ENCODE assay signal across 8 mouse cellular contexts in the genomic region with DNA sequence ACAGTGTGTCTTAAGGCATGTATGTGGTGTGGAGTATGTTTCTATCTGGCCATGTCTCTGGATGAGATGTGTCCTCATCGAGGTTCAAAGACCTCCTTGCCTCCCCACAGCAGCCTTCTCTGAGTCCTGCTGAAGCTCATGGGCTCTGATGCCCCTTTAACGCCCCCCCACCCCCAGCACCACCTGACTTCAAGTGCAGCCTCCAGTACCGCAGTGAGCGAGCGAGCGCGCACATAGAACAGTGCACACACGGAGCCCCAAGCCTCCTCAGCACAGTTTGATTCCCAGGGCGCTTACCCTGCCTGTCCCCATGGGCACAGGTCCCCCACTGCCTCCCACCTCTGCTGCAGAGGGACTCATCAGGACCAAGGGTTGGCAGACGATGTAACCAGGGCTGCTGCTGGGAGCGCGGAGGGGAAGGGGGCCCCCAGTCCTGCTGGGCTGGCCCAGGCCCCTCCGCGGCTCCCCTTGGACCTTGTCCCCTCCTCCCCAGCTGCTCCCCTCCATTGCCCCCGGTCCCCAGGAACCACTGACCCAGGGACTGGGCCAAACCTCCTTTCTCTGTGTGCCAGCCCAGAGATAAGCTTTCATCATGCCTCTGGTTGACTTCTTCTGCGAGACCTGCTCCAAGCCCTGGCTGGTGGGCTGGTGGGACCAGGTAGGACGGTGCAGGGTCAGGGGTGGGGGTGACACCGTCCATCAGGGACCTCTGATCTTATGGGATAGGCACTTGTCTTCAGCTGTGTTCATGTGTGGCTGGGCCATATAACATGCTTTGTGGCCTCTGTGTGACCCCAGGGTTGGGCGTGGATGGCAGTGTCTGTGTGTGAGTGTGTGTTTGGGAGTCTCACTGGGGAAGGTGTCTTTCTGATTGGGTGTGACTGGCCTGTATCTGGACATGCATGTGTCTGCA. TPM values are rescaled to one million over a fixed set of nuclear protein-coding genes. Genes with fewer than 3 reads are reported as not detected.
A peak's percentile ranks its signal among the peaks of the same experiment; 100 is the strongest.
DNase-seq lines count a peak whose midpoint lies in the region; ATAC-seq and TF ChIP-seq lines count a peak whose summit lies in the region.

No protein-coding gene starts in this region.

- peak; percentile 91 for ATAC-seq in forebrain, postnatal 0 days

- H3K27ac ChIP-seq in forebrain, postnatal 0 days (ENCODE audit: low read depth, low read length): peak overlapping the region; percentile 75

- H3K9me3 ChIP-seq in forebrain, postnatal 0 days (ENCODE audit: low read length): no peaks in the 10 kb centered on the region

- H3K27me3 ChIP-seq in forebrain, postnatal 0 days (ENCODE audit: insufficient read depth, low read length): no peaks in the 10 kb centered on the region

- H3K9ac ChIP-seq in forebrain, postnatal 0 days: peak overlapping the region; percentile 75

- H3K36me3 ChIP-seq in forebrain, postnatal 0 days (ENCODE audit: insufficient read depth): peaks cover 15% of the 10 kb centered on the region; the same call in 1 of the 2 replicates

- TF ChIP-seq CTCF in brain, embryonic 14.5 days (IDR thresholded peaks at IDR 0.05; ENCODE audit: borderline replicate concordance, extremely low read depth, insufficient read depth, insufficient read length): no peak
- TF ChIP-seq CTCF in forebrain, postnatal 0 days (IDR thresholded peaks at IDR 0.05; ENCODE audit: low read depth): no peak

- TF ChIP-seq POLR2A in brain, embryonic 14.5 days (IDR thresholded peaks at IDR 0.05; ENCODE audit: borderline replicate concordance, extremely low read depth, insufficient read depth, insufficient read length, poor library complexity, severe bottlenecking): 0 out of 2 replicates have a peak, but pooled peaks have one; percentile 19

- H3K4me2 ChIP-seq in forebrain, postnatal 0 days (ENCODE audit: low read depth): peak overlapping the region; percentile 85

- peak; percentile 32 for DNase-seq in embryo, embryonic 11 days
- no peak for DNase-seq in embryo, embryonic 9.5 days (ENCODE audit: extremely low spot score)
- peak; percentile 88 for DNase-seq in brain, embryonic 14.5 days (ENCODE audit: low read depth)
- peak; percentile 81 for DNase-seq in forebrain, postnatal 0 days
- peak; percentile 61 to 73 for DNase-seq in left cerebral cortex, postnatal 36 days (ENCODE audit: low spot score in 2 of 2)
- peak; percentile 72 for DNase-seq in right cerebral cortex, postnatal 14 days
- no peak for DNase-seq in MN1 (ENCODE audit: low spot score)
- DNase-seq in gastrocnemius, adult 18-20 months (ENCODE audit: low spot score): no peak

- peak overlapping the region; percentile 72 for H3K4me3 ChIP-seq in forebrain, postnatal 0 days (ENCODE audit: low read depth, low read length)

- WGBS in forebrain, postnatal 0 days: 18% methylated on average over 17 of the region's 19 CpGs

- peaks cover 4% of the 10 kb centered on the region; the same call in 1 of the 2 replicates for H3K4me1 ChIP-seq in forebrain, postnatal 0 days (ENCODE audit: insufficient read depth)

- intact Hi-C loops in left cerebral cortex, postnatal 36 days (cut with DNase I): loop anchor here (5.0 kb wide), 1 partner anchor 34 kb away; no protein-coding TSS in a partner anchor

RNA-seq across cellular contexts. Expression of gene Pde4a, which starts 31.3 kb away (rescaled TPM):
- 16.3 and 23.4 TPM in 2 replicates for polyA plus RNA-seq in brain, embryonic 14.5 days (2012; rRNA removed)
- 19.8 and 20.0 TPM in 2 replicates for total RNA-seq in forebrain, postnatal 0 days (2014; rRNA removed)
- polyA plus RNA-seq in forebrain, postnatal 0 days (2015; fragmentation: Nextera tagmentation; extraction: Ambion mirVana): 26.2 and 41.6 TPM in 2 replicates
- total RNA-seq in left cerebral cortex, postnatal 36 days (2021): 10 to 100 TPM; 94.8 to 98.7 TPM
- total RNA-seq in gastrocnemius, adult 18-20 months (2021): 10 to 100 TPM; 45.0 to 52.4 TPM

RNA-seq across cellular contexts. Expression of gene Keap1, which starts 42.4 kb away (rescaled TPM):
- polyA plus RNA-seq in brain, embryonic 14.5 days (2012; rRNA removed): 58.7 and 59.7 TPM in 2 replicates
- 68.9 and 72.7 TPM in 2 replicates for total RNA-seq in forebrain, postnatal 0 days (2014; rRNA removed)
- polyA plus RNA-seq in forebrain, postnatal 0 days (2015; fragmentation: Nextera tagmentation; extraction: Ambion mirVana): 60.0 and 67.0 TPM in 2 replicates
- total RNA-seq in left cerebral cortex, postnatal 36 days (2021): 10 to 100 TPM; 52.7 to 60.8 TPM
- total RNA-seq in gastrocnemius, adult 18-20 months (2021): 10 to 100 TPM; 50.8 to 51.5 TPM

RNA-seq across cellular contexts. Expression of gene Cdc37, which starts 47.0 kb away (rescaled TPM):
- 141 and 182 TPM in 2 replicates for polyA plus RNA-seq in brain, embryonic 14.5 days (2012; rRNA removed)
- total RNA-seq in forebrain, postnatal 0 days (2014; rRNA removed): 39.5 and 42.1 TPM in 2 replicates
- polyA plus RNA-seq in forebrain, postnatal 0 days (2015; fragmentation: Nextera tagmentation; extraction: Ambion mirVana): 186 and 191 TPM in 2 replicates
- total RNA-seq in left cerebral cortex, postnatal 36 days (2021): 100 to 1,000 TPM; 139 to 155 TPM
- total RNA-seq in gastrocnemius, adult 18-20 months (2021): 100 to 1,000 TPM; 128 to 140 TPM

RNA-seq across cellular contexts. Expression of gene S1pr5, which starts 51.5 kb away (rescaled TPM):
- polyA plus RNA-seq in brain, embryonic 14.5 days (2012; rRNA removed): 2.2 and 2.5 TPM in 2 replicates
- 2.7 and 2.8 TPM in 2 replicates for total RNA-seq in forebrain, postnatal 0 days (2014; rRNA removed)
- polyA plus RNA-seq in forebrain, postnatal 0 days (2015; fragmentation: Nextera tagmentation; extraction: Ambion mirVana): 1.9 and 2.3 TPM in 2 replicates
- 10 to 100 TPM in 1 of 2 experiments, 1 to 10 TPM in 1; 6.6 to 14.2 TPM for total RNA-seq in left cerebral cortex, postnatal 36 days (2021)
- total RNA-seq in gastrocnemius, adult 18-20 months (2021): under 1 TPM; 0.09 to 0.12 TPM

Comparison
In these comparisons a context has a peak if more than half of its experiments do, and no peak if none do; other contexts are left out.
1. DNase-seq: peak in embryo, embryonic 11 days (single experiment), brain, embryonic 14.5 days (single experiment), forebrain, postnatal 0 days (single experiment), left cerebral cortex, postnatal 36 days (2 of 2) and right cerebral cortex, postnatal 14 days (single experiment); none in embryo, embryonic 9.5 days (single experiment), MN1 (single experiment) and gastrocnemius, adult 18-20 months (single experiment).